Mouse (Mus musculus) inflammation-experienced regulatory T-cells, adult 6 months (primary cell): ENCODE results near the gene Cma2. TPM values are rescaled to one million over a fixed set of nuclear protein-coding genes. Genes with fewer than 3 reads are reported as not detected.
"Not testable (repeated sequence)": the region's sequence is repeated elsewhere in the genome, so short reads cannot be mapped to it uniquely, and the experiment has no call there.

ENCODE experiments used
- ATAC-seq: one replicate; pipeline ENCODE4 v1.8.0; 2017
- polyA plus RNA-seq, 3 experiments: library from polyadenylated mRNA; unstranded; fragments of 100-300 nt; shearing (Covaris generic); gene quantifications; one replicate each; pipeline ENCODE4 v1.2.1; 2017

Gene Cma2
- polyA plus RNA-seq: not detected

GRCm38 (mm10) chr14:55950346-55951030 lies at the start of gene Cma2:
Gene Cma2, plus strand, starts transcription at chr14:55950980.
- no peak for ATAC-seq

- peak; percentile 50 for ATAC-seq
Measured at GRCm38 (mm10) chr14:55905518-55905917, 45.3 kb upstream of the Cma2 start.

DNA sequence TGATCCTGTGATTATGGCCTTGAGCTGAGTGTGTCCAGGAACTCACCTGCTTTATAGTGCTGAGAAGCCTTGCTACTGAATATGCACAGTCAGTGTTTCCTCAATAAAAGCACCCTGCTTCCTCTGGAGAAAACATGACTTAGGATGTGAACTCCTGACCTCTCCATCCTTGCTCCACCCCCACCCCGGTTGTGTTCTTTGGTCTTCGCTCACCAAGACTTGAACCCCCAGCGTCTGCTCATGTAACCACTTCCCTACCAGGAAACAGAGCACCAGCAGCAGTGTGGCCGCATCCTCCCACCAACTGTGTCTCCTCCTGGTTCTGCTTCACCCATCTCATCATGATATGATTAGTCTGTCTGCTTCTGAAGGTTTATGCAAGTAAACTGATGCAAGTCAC lies 37.4 kb upstream of the Cma2 start:
- peak; percentile 93 for ATAC-seq

DNA sequence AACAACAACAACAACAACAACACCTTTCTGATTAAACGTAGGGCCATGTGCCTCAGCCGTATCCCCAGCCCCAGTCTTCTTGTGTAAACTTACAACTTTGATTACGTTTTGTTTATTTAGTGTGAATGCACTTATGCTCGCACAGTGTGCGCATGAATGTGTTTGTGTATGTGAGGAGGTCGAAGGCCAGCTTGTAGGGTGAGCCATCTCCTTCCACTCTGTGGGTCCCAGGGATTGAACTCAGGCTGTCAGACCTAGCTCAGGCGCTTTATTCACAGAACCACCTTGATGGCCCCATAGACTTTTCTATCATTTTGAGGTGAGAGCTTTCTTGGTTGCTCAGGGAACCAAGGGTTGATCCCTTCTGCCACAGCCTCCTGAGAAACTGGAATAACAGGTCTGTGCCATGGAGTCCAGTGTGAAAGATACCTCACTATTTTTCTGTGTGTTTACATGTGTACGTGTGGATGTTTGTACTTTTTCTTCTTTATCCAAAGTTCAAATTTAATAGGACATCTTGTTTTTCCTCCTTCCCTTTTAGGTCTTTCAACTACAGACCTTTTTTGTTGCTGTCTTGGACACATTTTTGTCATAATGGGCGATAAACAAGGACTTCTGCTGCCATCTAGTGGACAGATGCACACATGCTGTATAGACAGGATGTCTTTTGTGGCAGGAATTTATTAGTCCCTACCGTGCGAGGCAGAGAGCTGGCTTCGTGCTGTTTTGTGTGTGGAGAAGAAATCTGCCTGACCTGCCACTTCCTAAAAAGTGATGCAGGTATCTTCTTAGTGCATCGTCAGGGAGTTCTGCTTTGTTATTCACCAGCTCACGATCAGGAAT lies 32.3 kb upstream of the Cma2 start:
- peak; percentile 86 for ATAC-seq

- no peak for ATAC-seq
Measured at GRCm38 (mm10) chr14:55922475-55923232, 28.1 kb upstream of the Cma2 start.

DNA sequence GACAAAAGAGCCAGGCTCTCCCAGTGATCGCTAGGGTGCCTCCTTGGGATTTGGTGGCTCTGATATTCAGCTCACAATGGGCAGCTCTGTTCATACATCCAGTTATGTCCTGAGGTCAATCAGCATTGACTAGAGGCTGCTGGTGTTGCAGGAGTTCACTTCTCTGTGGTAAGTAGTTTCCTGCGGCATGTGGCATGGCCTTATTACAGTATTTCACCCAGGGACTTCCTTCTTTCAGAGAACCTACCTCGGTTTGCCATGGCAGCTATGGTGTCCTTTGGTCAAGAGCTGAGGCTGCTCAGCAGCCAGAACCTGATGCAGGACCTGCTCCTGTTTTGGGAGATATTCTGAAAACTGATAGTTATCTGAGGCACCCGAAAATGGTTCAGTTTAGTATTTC lies 23.9 kb upstream of the Cma2 start:
- no peak for ATAC-seq

GRCm38 (mm10) chr14:55929263-55929997 lies 21.4 kb upstream of the Cma2 start:
- ATAC-seq: no peak

GRCm38 (mm10) chr14:55933586-55933985 lies 17.2 kb upstream of the Cma2 start:
- no peak for ATAC-seq

GRCm38 (mm10) chr14:55940070-55940800 lies 10.5 kb upstream of the Cma2 start:
- no peak for ATAC-seq

- ATAC-seq: no peak
Measured at GRCm38 (mm10) chr14:55943601-55944000, 7.2 kb upstream of the Cma2 start.

DNA sequence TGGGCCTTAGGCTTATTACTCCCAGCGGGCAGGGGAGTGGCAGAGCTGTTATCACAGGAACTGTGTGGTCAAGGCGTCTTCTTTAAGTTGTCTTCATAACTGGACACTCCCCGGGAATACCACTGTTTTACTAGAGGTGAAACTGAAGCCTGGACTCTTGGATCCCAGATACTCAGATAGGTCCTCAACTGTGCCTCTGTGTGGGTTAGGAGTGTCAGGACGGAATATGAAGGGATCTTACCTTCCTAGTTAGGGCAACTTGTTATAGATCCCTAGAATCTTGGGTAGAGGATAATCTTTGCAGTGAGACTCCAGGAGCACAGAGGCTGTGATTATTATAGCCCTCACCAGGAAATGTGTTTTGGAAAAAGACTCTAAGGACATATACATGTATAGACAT lies 6.2 kb upstream of the Cma2 start, which contains the start of gene Cma1:
TSS of gene Cma1 (minus strand) at position 101 of the 400 bp plus-strand sequence.
- ATAC-seq: no peak

DNA sequence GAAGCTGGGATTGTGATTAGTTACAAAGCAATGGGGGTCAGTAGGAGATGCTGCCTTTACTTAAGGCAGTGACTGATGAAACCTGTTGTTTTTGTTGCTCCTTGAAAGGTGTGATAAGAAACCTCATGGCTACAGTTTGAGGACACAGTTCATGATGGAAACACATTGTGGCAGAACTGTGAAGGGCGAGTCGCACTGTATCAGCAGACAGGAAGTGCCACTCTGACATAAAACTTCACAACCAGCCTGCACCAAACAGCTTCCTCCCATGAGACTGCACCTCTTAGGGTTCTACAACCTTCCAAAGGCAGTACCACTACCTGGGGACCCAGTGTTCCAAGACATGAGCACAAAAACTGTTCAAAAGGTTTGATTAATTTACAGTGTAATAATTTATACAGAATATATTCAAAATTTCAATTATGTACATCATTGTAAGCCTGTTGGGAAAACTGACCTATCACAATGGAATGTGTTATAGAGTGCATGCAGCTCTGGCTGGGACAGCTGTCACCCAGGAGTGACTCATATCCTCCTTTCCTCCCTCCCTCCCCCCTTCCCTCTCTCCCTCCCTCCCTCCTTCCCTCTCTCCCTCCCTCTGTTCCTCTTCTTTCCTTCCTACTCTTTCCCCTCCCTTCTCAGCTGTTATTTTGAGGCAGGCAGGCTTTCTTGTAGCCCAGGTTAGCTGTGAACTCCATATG lies 4.4 kb upstream of the Cma2 start:
- ATAC-seq: no peak

DNA sequence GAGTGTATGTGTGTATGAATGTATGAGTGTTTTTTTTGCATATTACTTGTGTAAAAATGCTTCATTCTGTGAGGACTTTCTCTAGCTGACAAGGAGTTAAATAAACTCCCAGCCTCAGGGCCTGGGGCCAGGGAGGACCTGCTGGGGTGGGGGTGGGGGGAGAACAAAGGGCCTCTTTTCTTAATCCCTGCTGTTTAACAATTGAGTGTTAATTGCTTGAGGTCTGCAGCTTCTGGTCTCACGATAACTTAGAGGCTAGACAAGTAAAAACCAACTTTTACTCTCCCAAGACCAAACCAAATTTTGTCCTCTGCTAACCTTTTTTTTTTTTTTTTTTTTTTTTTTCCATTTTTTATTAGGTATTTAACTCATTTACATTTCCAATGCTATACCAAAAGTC lies 12.5 kb downstream of the Cma2 start:
- no peak for ATAC-seq

- not testable (repeated sequence) for ATAC-seq
Measured at GRCm38 (mm10) chr14:55963900-55964299, 13.1 kb downstream of the Cma2 start.

- not testable (repeated sequence) for ATAC-seq
Measured at GRCm38 (mm10) chr14:55987464-55987863, 36.7 kb downstream of the Cma2 start.

GRCm38 (mm10) chr14:56013147-56013546 lies 62.4 kb downstream of the Cma2 start:
- no peak for ATAC-seq

GRCm38 (mm10) chr14:56013924-56014323 lies 63.1 kb downstream of the Cma2 start:
- ATAC-seq: no peak

DNA sequence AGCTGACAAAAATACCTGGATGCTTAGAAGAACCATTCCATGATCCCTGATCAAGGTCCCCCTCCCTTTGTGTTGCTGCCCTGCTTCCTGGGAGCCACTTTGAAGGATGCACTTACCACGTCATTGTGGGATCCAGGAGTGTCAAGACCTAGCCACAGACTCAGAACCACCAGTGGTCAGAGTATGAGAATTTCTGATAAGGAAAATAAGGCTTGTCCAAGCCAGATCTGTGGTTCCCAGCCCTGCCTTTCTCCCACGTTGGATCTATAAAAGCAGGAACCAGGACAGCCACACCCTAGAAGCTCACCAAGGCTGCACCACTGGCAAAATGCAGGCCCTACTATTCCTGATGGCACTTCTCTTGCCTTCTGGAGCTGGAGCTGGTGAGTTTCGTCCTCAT lies 66.9 kb downstream of the Cma2 start, which contains the start of gene Mcpt1:
TSS of gene Mcpt1 (plus strand) at position 301 of the 400 bp plus-strand sequence.
- not testable (repeated sequence) for ATAC-seq

DNA sequence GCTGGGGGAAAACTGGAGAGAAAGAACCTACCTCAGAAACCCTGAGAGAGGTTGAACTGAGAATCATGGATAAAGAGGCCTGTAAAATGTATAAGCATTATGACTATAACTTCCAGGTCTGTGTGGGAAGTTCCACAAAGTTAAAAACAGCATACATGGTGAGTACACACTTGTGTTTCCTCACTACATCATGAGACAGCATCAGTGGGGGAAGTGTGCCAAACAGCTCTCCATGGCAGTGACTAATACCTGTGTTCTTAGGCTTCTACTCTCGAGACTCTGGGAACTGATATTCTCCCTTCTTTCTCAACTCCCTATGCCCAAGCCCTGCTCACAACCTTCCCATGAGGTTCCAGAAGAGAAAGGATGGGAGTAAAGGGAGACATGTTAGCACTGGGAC lies 68.7 kb downstream of the Cma2 start:
- ATAC-seq: no peak

GRCm38 (mm10) chr14:56021305-56021704 lies 70.5 kb downstream of the Cma2 start:
- not testable (repeated sequence) for ATAC-seq
